Mouse (Mus musculus): ENCODE measurements around the gene Mast4. TPM values are rescaled to one million over a fixed set of nuclear protein-coding genes. Genes with fewer than 3 reads are reported as not detected.

Gene Mast4
- polyA plus RNA-seq, 1 experiment from 2014 or later: 32.2 TPM

DNA sequence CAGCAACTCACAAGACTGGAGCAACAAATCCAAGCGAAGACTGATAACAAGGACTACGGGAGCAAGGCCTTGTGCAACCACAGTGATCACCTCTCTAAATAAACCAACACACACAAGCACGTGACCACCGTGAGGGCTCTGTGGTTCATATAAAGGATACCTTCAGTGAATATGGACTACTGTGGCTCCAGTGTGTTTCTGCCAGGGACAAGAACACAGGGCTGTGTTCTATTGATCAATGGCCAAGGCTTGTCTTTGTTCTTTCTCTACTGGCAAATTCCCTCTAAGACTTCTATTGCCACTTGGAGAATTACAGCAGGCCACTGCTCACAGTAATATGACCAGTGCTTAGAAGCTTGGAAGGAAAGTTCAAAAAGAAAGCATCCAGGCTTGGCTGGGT, 291.3 kb downstream of the Mast4 start:
- H3K9me3 ChIP-seq (ENCODE audit: control insufficient read depth, low read length): no peaks in the 10 kb centered on the region
- DNase-seq (ENCODE audit: low spot score): no peak
- H3K36me3 ChIP-seq (replicated peaks; ENCODE audit: control insufficient read depth, insufficient read depth): no peaks in the 10 kb centered on the region
- no peak overlapping the region for H3K4me3 ChIP-seq (replicated peaks; ENCODE audit: low read length)
- WGBS: 93% methylated on average over 4 of the region's 4 CpGs
- no peaks in the 10 kb centered on the region for H3K27me3 ChIP-seq (ENCODE audit: control insufficient read depth, insufficient read depth, low read length)
- H3K4me1 ChIP-seq (replicated peaks; ENCODE audit: control insufficient read depth, insufficient read depth, low read length): no peaks in the 10 kb centered on the region
- H3K9ac ChIP-seq: no peak overlapping the region
- no peak overlapping the region for H3K27ac ChIP-seq
- no peak for ATAC-seq (ENCODE audit: low FRiP score)
- H3K4me2 ChIP-seq (replicated peaks): no peak overlapping the region

DNA sequence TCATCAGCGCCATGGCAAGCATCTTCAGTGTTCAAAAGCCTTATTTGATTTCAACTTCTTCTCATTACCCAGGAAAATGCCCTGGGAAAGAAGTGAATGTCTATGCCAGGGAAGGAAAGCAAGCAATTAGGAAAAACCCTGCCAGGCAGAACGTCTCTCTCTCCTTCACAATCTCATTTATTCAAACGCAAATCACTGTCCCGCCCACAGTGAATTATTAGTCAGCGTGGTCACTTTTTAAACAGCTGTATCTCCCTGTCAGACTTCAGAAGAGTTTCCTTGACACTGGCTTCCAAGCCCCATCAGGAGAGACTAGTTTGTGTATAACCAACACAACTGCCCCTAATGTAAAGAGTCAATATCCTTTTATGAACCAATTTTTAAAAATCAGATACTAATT, 296.8 kb downstream of the Mast4 start:
- H3K4me1 ChIP-seq (replicated peaks; ENCODE audit: control insufficient read depth, insufficient read depth, low read length): no peaks in the 10 kb centered on the region
- ATAC-seq (ENCODE audit: low FRiP score): no peak
- no peak overlapping the region for H3K4me2 ChIP-seq (replicated peaks)
- no peak overlapping the region for H3K9ac ChIP-seq
- WGBS: 26% methylated on average over 5 of the region's 5 CpGs
- H3K9me3 ChIP-seq (ENCODE audit: control insufficient read depth, low read length): no peaks in the 10 kb centered on the region
- H3K36me3 ChIP-seq (replicated peaks; ENCODE audit: control insufficient read depth, insufficient read depth): no peaks in the 10 kb centered on the region
- DNase-seq (ENCODE audit: low spot score): no peak
- H3K27me3 ChIP-seq (ENCODE audit: control insufficient read depth, insufficient read depth, low read length): no peaks in the 10 kb centered on the region
- no peak overlapping the region for H3K4me3 ChIP-seq (replicated peaks; ENCODE audit: low read length)
- H3K27ac ChIP-seq: no peak overlapping the region

DNA sequence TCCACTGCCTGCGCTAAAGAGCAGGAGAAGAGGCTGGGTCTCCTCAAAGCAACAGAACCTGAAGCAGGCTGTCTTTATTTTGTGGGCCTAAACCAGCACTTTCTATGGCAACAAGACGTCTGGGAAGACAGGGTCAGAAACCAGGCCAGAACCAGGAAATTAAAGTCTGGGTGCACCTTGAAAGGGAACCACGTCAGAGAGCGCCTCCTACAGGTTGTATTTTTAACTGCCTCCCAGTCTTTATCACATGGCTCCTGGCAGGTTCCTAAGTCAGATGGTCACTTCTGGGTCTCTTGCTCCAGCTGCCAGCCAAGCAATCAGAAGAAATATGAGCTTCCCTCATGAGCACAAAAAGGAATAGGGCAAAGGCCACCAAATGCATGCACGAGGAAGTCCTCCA, 304.9 kb downstream of the Mast4 start:
- Histone ChIP-seq H3K9ac (no peak overlapping the region), H3K4me3 (replicated peaks; ENCODE audit: low read length) (no peak overlapping the region), H3K4me2 (replicated peaks) (no peak overlapping the region), H3K4me1 (replicated peaks; ENCODE audit: control insufficient read depth, insufficient read depth, low read length) (peaks cover 4% of the 10 kb centered on the region; the same call in 1 of the 2 replicates), H3K27me3 (ENCODE audit: control insufficient read depth, insufficient read depth, low read length) (no peaks in the 10 kb centered on the region), H3K9me3 (ENCODE audit: control insufficient read depth, low read length) (no peaks in the 10 kb centered on the region), H3K36me3 (replicated peaks; ENCODE audit: control insufficient read depth, insufficient read depth) (no peaks in the 10 kb centered on the region), H3K27ac (no peak overlapping the region)
- 94% methylated on average over 5 of the region's 5 CpGs for WGBS
- DNase-seq (ENCODE audit: low spot score) (no peak), ATAC-seq (ENCODE audit: low FRiP score) (no peak)

- H3K4me2 ChIP-seq (replicated peaks): no peak overlapping the region
- no peak for DNase-seq (ENCODE audit: low spot score)
- H3K4me1 ChIP-seq (replicated peaks; ENCODE audit: control insufficient read depth, insufficient read depth, low read length): peaks cover 4% of the 10 kb centered on the region; the same call in 1 of the 2 replicates
- no peaks in the 10 kb centered on the region for H3K9me3 ChIP-seq (ENCODE audit: control insufficient read depth, low read length)
- H3K27me3 ChIP-seq (ENCODE audit: control insufficient read depth, insufficient read depth, low read length): no peaks in the 10 kb centered on the region
- H3K36me3 ChIP-seq (replicated peaks; ENCODE audit: control insufficient read depth, insufficient read depth): no peaks in the 10 kb centered on the region
- ATAC-seq (ENCODE audit: low FRiP score): no peak
- H3K9ac ChIP-seq: no peak overlapping the region
- H3K4me3 ChIP-seq (replicated peaks; ENCODE audit: low read length): no peak overlapping the region
- no peak overlapping the region for H3K27ac ChIP-seq
- WGBS: 53% methylated on average over 17 of the region's 17 CpGs
Observed at GRCm38 (mm10) chr13:103027456-103028078, 306.7 kb downstream of the Mast4 start.

DNA sequence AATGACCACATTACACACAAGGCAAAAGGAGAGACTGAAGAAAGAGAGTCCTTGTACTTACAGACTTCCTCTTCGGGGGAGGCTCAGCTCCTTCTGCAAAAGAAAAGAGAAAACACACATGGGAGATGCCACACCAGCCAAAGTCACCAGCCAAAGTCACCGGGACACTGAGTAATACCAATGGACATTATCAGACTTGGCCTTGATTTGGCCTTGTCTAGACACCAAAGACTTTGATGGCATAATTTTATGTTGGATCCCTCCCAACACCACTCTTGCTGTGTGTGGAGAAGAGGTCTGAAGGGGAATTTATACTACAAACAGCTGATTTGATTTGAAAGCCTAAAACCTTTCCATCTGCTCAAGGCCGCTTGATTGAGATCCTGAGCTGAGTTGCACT, 308.8 kb downstream of the Mast4 start:
- no peak overlapping the region for H3K27ac ChIP-seq
- no peak overlapping the region for H3K9ac ChIP-seq
- H3K4me1 ChIP-seq (replicated peaks; ENCODE audit: control insufficient read depth, insufficient read depth, low read length): peaks cover 4% of the 10 kb centered on the region; the same call in 1 of the 2 replicates
- H3K27me3 ChIP-seq (ENCODE audit: control insufficient read depth, insufficient read depth, low read length): no peaks in the 10 kb centered on the region
- no peaks in the 10 kb centered on the region for H3K9me3 ChIP-seq (ENCODE audit: control insufficient read depth, low read length)
- no peaks in the 10 kb centered on the region for H3K36me3 ChIP-seq (replicated peaks; ENCODE audit: control insufficient read depth, insufficient read depth)
- H3K4me3 ChIP-seq (replicated peaks; ENCODE audit: low read length): no peak overlapping the region
- DNase-seq (ENCODE audit: low spot score) (no peak), ATAC-seq (ENCODE audit: low FRiP score) (no peak)
- 80% methylated on average over 3 of the region's 3 CpGs for WGBS
- no peak overlapping the region for H3K4me2 ChIP-seq (replicated peaks)

DNA sequence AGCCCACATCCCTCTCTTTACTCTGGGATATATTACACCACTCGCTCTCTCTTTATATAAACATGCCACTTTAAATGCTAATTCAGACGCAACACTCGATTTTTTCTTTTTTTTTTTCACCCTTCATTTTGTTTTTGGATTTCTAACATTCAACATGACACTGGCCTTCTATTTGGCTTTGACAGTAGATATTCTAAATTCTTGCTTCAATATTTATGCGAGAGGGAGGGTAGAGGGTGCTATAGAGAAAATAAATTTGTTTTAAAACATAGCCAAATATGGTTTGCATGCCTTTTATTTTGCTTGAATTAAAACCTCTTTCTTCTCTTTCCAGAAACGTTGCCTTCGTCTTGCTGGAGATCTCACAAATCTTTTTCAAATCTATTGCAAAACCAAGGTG, 315.8 kb downstream of the Mast4 start:
- Histone ChIP-seq H3K9ac (no peak overlapping the region), H3K4me2 (replicated peaks) (no peak overlapping the region), H3K27me3 (ENCODE audit: control insufficient read depth, insufficient read depth, low read length) (no peaks in the 10 kb centered on the region), H3K36me3 (replicated peaks; ENCODE audit: control insufficient read depth, insufficient read depth) (no peaks in the 10 kb centered on the region), H3K4me3 (replicated peaks; ENCODE audit: low read length) (no peak overlapping the region), H3K9me3 (ENCODE audit: control insufficient read depth, low read length) (no peaks in the 10 kb centered on the region), H3K4me1 (replicated peaks; ENCODE audit: control insufficient read depth, insufficient read depth, low read length) (no peaks in the 10 kb centered on the region), H3K27ac (no peak overlapping the region)
- WGBS: 78% methylated on average over 6 of the region's 6 CpGs
- DNase-seq (ENCODE audit: low spot score): no peak
- no peak for ATAC-seq (ENCODE audit: low FRiP score)

DNA sequence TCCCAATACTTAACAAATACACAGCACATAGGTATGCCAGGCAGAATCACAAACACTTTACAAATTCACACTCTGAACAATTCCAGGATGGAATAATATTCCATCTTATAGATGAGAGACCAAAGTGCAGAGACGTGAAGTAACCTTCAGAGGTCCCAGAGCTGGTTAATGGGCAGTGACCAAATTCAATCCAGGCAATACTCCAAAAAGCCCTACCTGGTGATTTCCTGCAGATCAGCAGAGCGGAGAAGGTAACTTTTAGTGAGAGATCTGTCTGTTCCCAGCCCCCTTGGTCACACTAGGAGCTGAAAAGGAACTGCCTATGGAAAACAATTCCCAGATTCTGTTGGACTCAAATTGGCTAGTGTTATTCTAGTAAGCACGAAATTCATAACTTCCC, 316.6 kb downstream of the Mast4 start:
- ATAC-seq (ENCODE audit: low FRiP score) (no peak), DNase-seq (ENCODE audit: low spot score) (no peak)
- Histone ChIP-seq H3K27ac (no peak overlapping the region), H3K9me3 (ENCODE audit: control insufficient read depth, low read length) (no peaks in the 10 kb centered on the region), H3K27me3 (ENCODE audit: control insufficient read depth, insufficient read depth, low read length) (no peaks in the 10 kb centered on the region), H3K36me3 (replicated peaks; ENCODE audit: control insufficient read depth, insufficient read depth) (no peaks in the 10 kb centered on the region), H3K4me2 (replicated peaks) (no peak overlapping the region), H3K9ac (no peak overlapping the region), H3K4me1 (replicated peaks; ENCODE audit: control insufficient read depth, insufficient read depth, low read length) (no peaks in the 10 kb centered on the region), H3K4me3 (replicated peaks; ENCODE audit: low read length) (no peak overlapping the region)
- WGBS: 91% methylated on average over 3 of the region's 3 CpGs

- WGBS: 87% methylated on average over 3 of the region's 3 CpGs
- H3K4me3 ChIP-seq (replicated peaks; ENCODE audit: low read length): no peak overlapping the region
- H3K9me3 ChIP-seq (ENCODE audit: control insufficient read depth, low read length): no peaks in the 10 kb centered on the region
- no peak overlapping the region for H3K9ac ChIP-seq
- no peaks in the 10 kb centered on the region for H3K36me3 ChIP-seq (replicated peaks; ENCODE audit: control insufficient read depth, insufficient read depth)
- no peaks in the 10 kb centered on the region for H3K4me1 ChIP-seq (replicated peaks; ENCODE audit: control insufficient read depth, insufficient read depth, low read length)
- no peaks in the 10 kb centered on the region for H3K27me3 ChIP-seq (ENCODE audit: control insufficient read depth, insufficient read depth, low read length)
- no peak for DNase-seq (ENCODE audit: low spot score)
- no peak for ATAC-seq (ENCODE audit: low FRiP score)
- H3K27ac ChIP-seq: no peak overlapping the region
- H3K4me2 ChIP-seq (replicated peaks): no peak overlapping the region
Observed at GRCm38 (mm10) chr13:103015131-103015750, 319.1 kb downstream of the Mast4 start.

- 31% methylated on average over 6 of the region's 6 CpGs for WGBS
- ATAC-seq (ENCODE audit: low FRiP score): no peak
- Histone ChIP-seq H3K36me3 (replicated peaks; ENCODE audit: control insufficient read depth, insufficient read depth) (no peaks in the 10 kb centered on the region), H3K4me3 (replicated peaks; ENCODE audit: low read length) (no peak overlapping the region), H3K27ac (no peak overlapping the region), H3K27me3 (ENCODE audit: control insufficient read depth, insufficient read depth, low read length) (no peaks in the 10 kb centered on the region), H3K9me3 (ENCODE audit: control insufficient read depth, low read length) (no peaks in the 10 kb centered on the region), H3K4me1 (replicated peaks; ENCODE audit: control insufficient read depth, insufficient read depth, low read length) (no peaks in the 10 kb centered on the region), H3K9ac (no peak overlapping the region), H3K4me2 (replicated peaks) (no peak overlapping the region)
- no peak for DNase-seq (ENCODE audit: low spot score)
Observed at GRCm38 (mm10) chr13:103014631-103015030, 319.7 kb downstream of the Mast4 start.

DNA sequence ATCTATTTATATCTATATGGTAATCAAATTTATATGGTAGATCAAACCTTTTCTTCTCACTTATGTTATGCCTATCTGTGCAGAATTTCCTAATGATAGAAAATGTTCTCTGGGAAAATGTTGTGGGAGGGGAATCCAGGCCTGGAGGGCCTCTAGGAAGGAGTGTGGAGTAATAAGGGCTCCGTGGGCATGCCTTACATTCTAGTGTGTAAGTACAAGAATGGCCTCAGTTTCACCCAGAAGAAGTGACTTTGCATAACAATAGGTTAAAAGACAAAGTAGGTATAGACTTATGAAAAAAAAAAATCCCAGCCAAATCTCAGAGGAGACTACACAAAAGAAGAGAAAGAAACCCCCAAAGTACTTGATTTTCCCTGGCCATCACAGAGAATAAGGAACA, 320.1 kb downstream of the Mast4 start:
- WGBS: 14% methylated on average over 1 of the region's 1 CpGs
- DNase-seq (ENCODE audit: low spot score) (no peak), ATAC-seq (ENCODE audit: low FRiP score) (no peak)
- H3K9me3 ChIP-seq (ENCODE audit: control insufficient read depth, low read length): no peaks in the 10 kb centered on the region
- no peaks in the 10 kb centered on the region for H3K4me1 ChIP-seq (replicated peaks; ENCODE audit: control insufficient read depth, insufficient read depth, low read length)
- H3K9ac ChIP-seq: no peak overlapping the region
- no peak overlapping the region for H3K27ac ChIP-seq
- H3K27me3 ChIP-seq (ENCODE audit: control insufficient read depth, insufficient read depth, low read length): no peaks in the 10 kb centered on the region
- no peak overlapping the region for H3K4me3 ChIP-seq (replicated peaks; ENCODE audit: low read length)
- H3K4me2 ChIP-seq (replicated peaks): no peak overlapping the region
- H3K36me3 ChIP-seq (replicated peaks; ENCODE audit: control insufficient read depth, insufficient read depth): no peaks in the 10 kb centered on the region

Data from hindbrain, embryonic 14.5 days (tissue).